Mouse (Mus musculus) gastrocnemius, postnatal 10 days (tissue): ENCODE data around the gene Lpar2. TPM values are rescaled to one million over a fixed set of nuclear protein-coding genes. Genes with fewer than 3 reads are reported as not detected.

ENCODE experiments used
- DNase-seq: peaks from one replicate; pipeline ENCODE4 v3.0.0; 2021; ENCODE audit warnings: mixed read lengths
- total RNA-seq, 2 experiments: library from RNA; stranded (reverse); gene quantifications; 2 replicates each; pipeline ENCODE4 v1.2.3; 2021

Lpar2 gene
- total RNA-seq, 2 experiments from 2014 or later, result 0.07 to 0.25 TPM

- DNase-seq, result peak; percentile 10
Observed at GRCm38 (mm10) chr8:69807236-69807635, 15.0 kb upstream of the Lpar2 start.

GRCm38 (mm10) chr8:69808094-69808863, 13.9 kb upstream of the Lpar2 start, which contains the start of gene Gmip:
Gmip (plus strand) TSS chr8:69808679.
- DNase-seq, result peak; percentile 74

- no peak for DNase-seq
Observed at GRCm38 (mm10) chr8:69808864-69809403, 13.3 kb upstream of the Lpar2 start.

- DNase-seq, result no peak
Observed at GRCm38 (mm10) chr8:69809820-69810219, 12.4 kb upstream of the Lpar2 start.

- no peak for DNase-seq
Observed at GRCm38 (mm10) chr8:69814881-69815280, 7.3 kb upstream of the Lpar2 start.

- DNase-seq, result no peak
Observed at GRCm38 (mm10) chr8:69815396-69815795, 6.8 kb upstream of the Lpar2 start.

- DNase-seq, result no peak
Observed at GRCm38 (mm10) chr8:69820466-69820865, 1.8 kb upstream of the Lpar2 start.

GRCm38 (mm10) chr8:69821971-69822385, 251 bp upstream of the Lpar2 start:
- no peak for DNase-seq

- DNase-seq, result no peak
Observed at GRCm38 (mm10) chr8:69826371-69826770, 4.1 kb downstream of the Lpar2 start.

- DNase-seq, result peak; percentile 66
Observed at GRCm38 (mm10) chr8:69832298-69832853, 10.1 kb downstream of the Lpar2 start, which contains the start of gene Pbx4. Pbx4 (plus strand) TSS chr8:69832491.

GRCm38 (mm10) chr8:69837057-69837682, 14.9 kb downstream of the Lpar2 start:
- DNase-seq, result no peak

- no peak for DNase-seq
Observed at GRCm38 (mm10) chr8:69847167-69848065, 25.2 kb downstream of the Lpar2 start.

- DNase-seq, result no peak
Observed at GRCm38 (mm10) chr8:69848951-69849350, 26.7 kb downstream of the Lpar2 start.

GRCm38 (mm10) chr8:69849899-69850298, 27.7 kb downstream of the Lpar2 start:
- no peak for DNase-seq

- no peak for DNase-seq
Observed at GRCm38 (mm10) chr8:69850926-69851506, 28.8 kb downstream of the Lpar2 start.

- no peak for DNase-seq
Observed at GRCm38 (mm10) chr8:69853869-69854268, 31.6 kb downstream of the Lpar2 start.

- DNase-seq, result no peak
Observed at GRCm38 (mm10) chr8:69860807-69861206, 38.6 kb downstream of the Lpar2 start.

- DNase-seq, result no peak
Observed at GRCm38 (mm10) chr8:69861251-69861650, 39.0 kb downstream of the Lpar2 start.

GRCm38 (mm10) chr8:69863387-69864020, 41.3 kb downstream of the Lpar2 start:
- DNase-seq, result no peak

GRCm38 (mm10) chr8:69864180-69864579, 42.0 kb downstream of the Lpar2 start:
- no peak for DNase-seq
